Mouse (Mus musculus) gastrocnemius, adult 8-10 months (tissue): ENCODE data around the gene Pogz. TPM values are rescaled to one million over a fixed set of nuclear protein-coding genes. Genes with fewer than 3 reads are reported as not detected.
"Not testable (repeated sequence)": the region's sequence is repeated elsewhere in the genome, so short reads cannot be mapped to it uniquely, and the experiment has no call there.

Experiments used
- DNase-seq, 2 experiments: peaks; one replicate each; pipeline ENCODE4 v3.0.0; 2022; ENCODE audit warnings: low spot score in 2 of 2
- total RNA-seq, 4 experiments: library from RNA; stranded (reverse); gene quantifications; 2 replicates each; pipeline ENCODE4 v1.2.4; 2022

Gene Pogz
- total RNA-seq, 4 experiments from 2014 or later, result 14.3 to 18.1 (median 16.1) TPM

- DNase-seq, result no peak
Measured at GRCm38 (mm10) chr3:94915903-94916741, 78.8 kb downstream of the Pogz start.

DNA sequence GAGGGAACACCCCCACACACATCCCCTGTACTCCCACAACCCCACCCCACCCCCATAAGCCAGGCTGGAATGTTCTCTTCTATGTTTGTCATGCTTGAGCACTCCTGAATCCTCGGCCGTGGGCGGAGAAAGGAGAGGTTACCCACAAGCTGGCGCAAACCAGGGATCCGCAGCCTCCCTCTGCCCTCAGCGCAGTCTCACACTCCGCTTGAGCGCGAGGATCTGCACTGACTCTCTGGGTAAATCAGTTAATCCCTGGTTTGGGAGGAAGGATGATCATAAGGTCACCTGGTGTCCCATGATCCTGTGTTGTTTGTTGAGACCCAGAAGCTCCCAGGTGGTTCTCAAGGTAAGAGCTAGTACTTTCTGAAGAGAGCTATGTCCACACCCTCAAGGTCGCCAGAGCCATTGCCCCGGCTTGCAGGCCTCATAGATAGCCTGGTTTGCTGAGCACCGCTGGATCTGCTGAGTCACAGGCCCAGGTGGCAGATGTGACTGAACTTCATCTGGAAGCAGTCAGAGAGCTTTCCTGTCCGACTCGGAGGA, 80.5 kb downstream of the Pogz start:
- DNase-seq, result no peak

DNA sequence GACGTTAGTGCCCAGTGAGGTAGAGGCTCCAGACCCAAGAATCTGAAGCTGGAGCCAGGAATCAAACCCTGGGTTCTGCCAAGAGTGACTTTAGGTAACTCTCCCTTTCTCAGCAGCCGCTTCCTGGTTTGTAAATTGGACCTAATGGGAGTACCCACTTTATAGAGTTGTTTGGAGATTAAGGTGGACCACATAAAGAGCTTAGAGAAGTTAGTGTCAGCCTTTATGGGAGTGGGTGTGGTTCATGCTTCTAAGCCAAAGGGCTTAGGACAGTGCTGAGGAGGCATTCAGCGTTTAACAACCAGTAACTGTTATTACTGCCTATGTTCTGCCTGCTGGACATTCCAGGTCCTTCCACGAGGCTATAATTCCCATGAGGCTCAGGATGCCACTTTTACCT, 81.5 kb downstream of the Pogz start:
- no peak for DNase-seq

DNA sequence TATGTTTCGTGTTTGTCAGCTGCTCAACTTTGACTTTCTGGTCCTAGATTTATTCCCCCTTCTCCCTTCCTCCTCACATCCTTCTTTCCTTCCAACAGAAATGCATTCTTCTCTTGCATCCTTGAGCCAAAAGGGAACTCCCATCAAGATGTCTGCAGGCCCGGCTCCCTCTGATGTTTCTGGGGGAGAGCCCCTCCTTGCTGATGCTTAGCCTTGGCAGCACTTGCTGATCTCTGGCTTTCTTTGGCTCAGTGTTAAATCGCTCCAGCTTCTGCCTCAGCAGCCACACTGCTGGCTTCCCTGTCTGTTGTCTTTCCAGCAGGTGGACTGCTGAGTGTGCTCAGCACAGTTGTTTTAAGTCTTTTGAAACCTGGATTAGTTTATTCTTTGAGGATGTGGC, 83.7 kb downstream of the Pogz start:
- DNase-seq, result no peak

DNA sequence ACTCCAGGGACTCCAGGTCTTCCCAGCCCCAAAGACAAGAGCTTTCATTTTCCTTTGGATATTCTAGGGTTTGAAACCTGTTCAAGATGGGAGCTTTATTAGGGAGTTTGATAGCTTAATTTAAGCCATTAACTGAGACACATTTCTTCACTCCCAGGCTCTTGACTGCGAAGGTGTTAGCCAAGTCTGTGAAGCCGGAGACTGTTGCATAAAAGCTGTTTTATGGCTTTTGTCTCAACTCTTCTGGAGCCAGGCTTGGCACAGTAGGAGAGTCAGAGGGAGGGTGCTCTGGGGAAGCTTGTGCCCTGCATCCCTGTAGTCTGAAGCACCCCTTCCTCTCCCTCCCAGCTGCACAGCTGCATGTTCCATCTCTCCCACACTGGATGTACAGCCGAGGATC, 85.0 kb downstream of the Pogz start:
- DNase-seq, result no peak

DNA sequence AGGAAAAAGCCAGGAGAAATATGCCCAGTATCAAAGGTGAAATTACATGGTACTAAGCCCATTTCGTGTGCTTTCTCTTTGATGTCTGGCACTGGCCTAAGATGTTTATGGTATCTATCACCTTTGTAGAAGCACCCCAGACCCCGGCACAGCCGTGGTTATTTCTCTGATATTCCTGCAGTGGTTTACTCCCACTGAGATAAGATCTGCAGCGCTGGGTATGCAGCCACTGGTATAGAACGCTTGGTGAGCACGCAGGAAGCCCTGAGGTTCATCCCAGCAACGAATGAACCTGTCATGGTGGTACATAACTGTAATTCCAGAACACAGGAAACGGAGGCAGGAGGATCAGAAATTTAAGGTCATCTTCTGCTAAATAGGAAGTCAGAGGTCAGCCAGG, 87.3 kb downstream of the Pogz start:
- no peak for DNase-seq

GRCm38 (mm10) chr3:94926301-94926736, 89.0 kb downstream of the Pogz start:
- DNase-seq, result not testable (repeated sequence)

- not testable (repeated sequence) for DNase-seq
Measured at GRCm38 (mm10) chr3:94928979-94929378, 91.6 kb downstream of the Pogz start.

- DNase-seq, result not testable (repeated sequence)
Measured at GRCm38 (mm10) chr3:94930386-94931266, 93.3 kb downstream of the Pogz start.

DNA sequence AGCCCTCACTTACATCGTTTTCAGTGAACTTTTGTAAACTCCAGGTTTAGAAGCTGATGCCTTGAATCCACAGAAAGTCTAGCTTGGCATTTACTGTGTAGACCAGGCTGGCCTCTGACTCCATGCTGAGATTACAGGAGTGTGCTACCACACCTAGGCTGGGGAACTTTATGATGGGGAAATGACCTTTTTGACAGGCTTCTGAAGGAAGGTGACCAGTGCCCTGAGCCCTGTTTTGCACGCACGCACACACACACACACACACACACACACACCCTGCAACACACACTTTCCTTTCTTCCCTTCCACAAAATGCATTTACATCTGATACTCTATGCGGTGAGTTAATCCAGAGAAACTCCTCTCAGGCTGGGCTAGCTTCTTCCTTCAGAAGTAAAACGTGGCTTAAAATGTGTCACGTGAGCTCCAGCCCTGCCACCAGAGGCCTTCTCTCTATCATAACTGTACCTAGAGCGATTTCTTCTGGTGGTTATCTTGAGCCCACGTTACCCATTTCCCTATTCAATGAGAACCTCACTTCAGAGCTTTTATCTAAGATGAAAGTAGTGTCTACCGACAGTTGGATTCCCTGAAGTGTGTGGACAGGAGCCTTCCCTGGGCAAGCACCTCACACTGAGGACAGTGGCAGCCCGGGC, 94.2 kb downstream of the Pogz start:
- not testable (repeated sequence) for DNase-seq

Other genes with a start within 250 kb of the Pogz start
- not detected for gene Gm10972, start 194.5 kb upstream of the Pogz start, total RNA-seq
- 1 to 10 TPM in 2 of 4 experiments, under 1 TPM in 2; 0.46 to 1.7 (median 1.0) TPM for gene Tuft1, start 178.7 kb upstream of the Pogz start, total RNA-seq
- 1 to 10 TPM in 3 of 4 experiments, not detected in 1; 1.8 to 4.0 (median 3.8) TPM for gene Selenbp2, start 144.0 kb upstream of the Pogz start, total RNA-seq
- gene Cgn, start 51.1 kb upstream of the Pogz start, total RNA-seq, result under 1 TPM in 2 of 4 experiments, not detected in 2; 0.07 to 0.13 TPM
- 100 to 1,000 TPM; 206 to 227 (median 221) TPM for gene Psmb4, start 49.4 kb downstream of the Pogz start, total RNA-seq
- 10 to 100 TPM; 10.2 to 21.5 (median 17.0) TPM for gene Selenbp1, start 95.5 kb downstream of the Pogz start, total RNA-seq
- 1 to 10 TPM; 4.5 to 8.4 (median 6.1) TPM for gene Rfx5, start 116.5 kb downstream of the Pogz start, total RNA-seq
- gene Pi4kb, start 137.2 kb downstream of the Pogz start, total RNA-seq, result 10 to 100 TPM; 16.7 to 22.2 (median 20.2) TPM
- 10 to 100 TPM; 14.2 to 18.8 (median 16.3) TPM for gene Zfp687, start 177.9 kb downstream of the Pogz start, total RNA-seq
- gene Psmd4, start 205.0 kb downstream of the Pogz start, total RNA-seq, result 100 to 1,000 TPM; 191 to 247 (median 221) TPM